Mouse (Mus musculus) heart, adult 2 months (tissue): ENCODE results near the gene Exosc7.

Experiments used
- CTCF ChIP-seq: fragments of 200-600 bp; IDR thresholded peaks from 2 replicates; pipeline ENCODE4 v1.8.1; 2022; ENCODE audit warnings: antibody characterized with exemption, mild to moderate bottlenecking, moderate library complexity
- POLR2A ChIP-seq: fragments of 200-500 bp; IDR thresholded peaks from 2 replicates; pipeline ENCODE4 v1.6.1; 2011; ENCODE audit warnings: mild to moderate bottlenecking, low read depth, low read length, control low read depth; ENCODE audit not compliant: insufficient read depth

DNA sequence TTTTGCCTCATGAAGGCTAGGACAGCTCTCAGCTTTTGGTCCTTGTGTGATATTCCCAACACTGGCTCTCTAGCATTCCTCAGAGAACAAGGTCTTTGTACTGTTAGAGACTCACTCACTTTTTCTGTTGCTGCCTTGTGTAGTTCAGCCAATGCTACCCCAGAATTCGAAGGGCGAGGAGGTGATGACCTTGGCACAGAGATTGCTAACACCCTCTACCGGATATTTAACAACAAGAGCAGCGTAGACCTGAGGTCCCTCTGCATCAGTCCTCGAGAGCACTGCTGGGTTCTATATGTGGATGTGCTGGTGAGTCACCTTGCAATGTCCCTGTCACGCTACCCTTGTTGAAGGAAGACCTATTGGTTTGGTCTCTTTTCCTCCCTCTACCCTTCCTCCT is 14.6 kb downstream of the Exosc7 start:
- TF ChIP-seq CTCF (no peak), POLR2A (no peak)
